Mouse (Mus musculus) testis, adult 2 months (tissue): ENCODE measurements around the gene Ctu2. TPM values are rescaled to one million over a fixed set of nuclear protein-coding genes. Genes with fewer than 3 reads are reported as not detected.
A peak's percentile ranks its signal among the peaks of the same experiment; 100 is the strongest.

Experiments used
- H3K27ac ChIP-seq: fragments of 200-500 bp; 2 replicates; pipeline ENCODE4 v1.5.1; 2012; ENCODE audit warnings: low read depth, low read length; ENCODE audit not compliant: control insufficient read depth, insufficient read depth
- H3K27me3 ChIP-seq: fragments of 200-500 bp; 2 replicates; pipeline ENCODE4 v1.6.1; 2012; ENCODE audit warnings: mild to moderate bottlenecking, low read length, moderate library complexity; ENCODE audit not compliant: control insufficient read depth, insufficient read depth
- H3K36me3 ChIP-seq: fragments of 200-500 bp; 2 replicates; pipeline ENCODE4 v1.6.1; 2012; ENCODE audit warnings: mild to moderate bottlenecking, low read length; ENCODE audit not compliant: control insufficient read depth, insufficient read depth
- H3K4me1 ChIP-seq: fragments of 200-500 bp; 2 replicates; pipeline ENCODE4 v1.6.1; 2012; ENCODE audit warnings: low read length; ENCODE audit not compliant: control insufficient read depth, insufficient read depth
- H3K4me3 ChIP-seq: fragments of 200-500 bp; 2 replicates; pipeline ENCODE4 v1.5.1; 2012; ENCODE audit warnings: low read depth, mild to moderate bottlenecking, low read length, moderate library complexity, mixed read lengths; ENCODE audit not compliant: control insufficient read depth
- CTCF ChIP-seq: fragments of 200-500 bp; IDR thresholded peaks from 2 replicates; pipeline ENCODE4 v1.5.1; 2012; ENCODE audit warnings: low read depth, mild to moderate bottlenecking, inconsistent platforms, low read length, moderate library complexity; ENCODE audit not compliant: control insufficient read depth, insufficient read depth, insufficient replicate concordance
- POLR2A ChIP-seq: fragments of 200-500 bp; IDR thresholded peaks from 2 replicates; pipeline ENCODE4 v1.6.1; 2012; ENCODE audit warnings: low read depth, mild to moderate bottlenecking, inconsistent platforms, low read length, moderate library complexity; ENCODE audit not compliant: control insufficient read depth
- polyA plus RNA-seq: library from polyadenylated mRNA; depleted of rRNA; stranded (reverse); fragments of >200 nt; gene quantifications from 2 replicates; pipeline ENCODE4 v1.2.3, GENCODE M21; 2012; rRNA removed

Gene Ctu2
- 29.3 and 37.7 TPM in 2 replicates for polyA plus RNA-seq

DNA sequence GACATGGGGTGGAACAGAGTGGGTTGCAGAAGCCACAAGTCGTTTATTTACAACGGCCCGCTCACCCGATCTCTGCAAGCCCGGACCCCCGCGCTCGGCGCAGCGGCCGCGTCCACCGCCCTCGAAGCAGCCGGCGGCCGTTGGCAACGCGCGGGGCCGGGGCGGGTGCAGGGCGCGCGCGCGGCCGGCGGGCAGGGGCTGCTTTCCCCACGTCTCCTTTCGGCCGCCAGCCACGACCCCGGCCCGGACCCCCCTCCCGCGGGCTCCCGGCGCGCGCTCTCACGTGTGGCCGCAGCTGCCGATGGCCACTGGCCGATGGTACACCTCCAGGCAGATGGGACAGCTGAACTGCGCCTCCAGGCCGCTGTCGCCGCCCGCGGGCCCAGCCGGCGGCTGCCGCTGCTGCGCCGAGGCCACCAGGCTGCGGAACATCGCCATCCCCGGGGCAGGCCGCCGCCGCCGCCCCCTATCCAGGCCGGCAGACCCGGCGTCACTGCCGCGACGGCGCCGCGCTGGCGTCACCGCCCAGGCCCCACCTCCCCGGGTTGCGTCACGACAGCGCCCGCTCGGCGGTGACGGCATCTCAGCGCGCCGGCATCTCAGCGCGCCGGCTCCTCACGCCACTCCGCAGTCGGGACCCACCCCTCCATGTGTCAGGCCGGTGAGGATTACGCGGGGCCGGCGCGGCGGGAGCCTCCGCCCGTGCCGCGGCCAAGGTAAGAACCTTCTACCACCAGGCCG is at the start of gene Ctu2, which contains the start of gene Rnf166:
Gene Ctu2, plus strand, starts transcription at position 564 of the 741 bp plus-strand sequence.
Gene Rnf166, minus strand, starts transcription at position 485 of the 741 bp plus-strand sequence.
- Histone ChIP-seq H3K4me3 (peak within 1 kb of the TSS; percentile 96), H3K27ac (peak within 1 kb of the TSS; percentile 92), H3K36me3 (peaks cover 3% of the 10 kb centered on the region), H3K27me3 (no peaks in the 10 kb centered on the region), H3K4me1 (peaks cover 14% of the 10 kb centered on the region)
- peak; percentile 83 for TF ChIP-seq POLR2A
- no peak for TF ChIP-seq CTCF

DNA sequence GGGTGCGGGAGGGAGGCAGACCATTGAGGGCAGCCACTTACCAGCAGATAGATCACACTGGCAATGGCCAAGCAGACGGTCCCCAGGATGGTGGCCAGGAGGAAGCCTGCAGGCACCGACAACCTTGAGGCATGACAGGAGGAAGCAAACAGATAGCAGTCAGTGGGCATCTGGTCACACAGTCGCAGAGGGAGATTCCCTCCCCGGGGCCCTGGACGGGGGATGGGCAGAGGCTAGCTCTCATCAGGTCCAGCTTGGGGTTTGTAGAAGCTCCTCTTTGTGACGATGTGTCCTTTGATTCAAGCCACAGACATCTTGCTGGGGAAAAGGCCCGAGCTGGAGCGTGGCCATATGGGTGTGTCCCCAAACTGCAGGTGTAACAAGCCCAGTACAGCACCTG is 49.8 kb upstream of the Ctu2 start:
- Histone ChIP-seq H3K27me3 (no peaks in the 10 kb centered on the region), H3K4me1 (peaks cover 7% of the 10 kb centered on the region), H3K4me3 (no peak overlapping the region), H3K36me3 (no peaks in the 10 kb centered on the region), H3K27ac (no peak overlapping the region)
- TF ChIP-seq POLR2A, result no peak

DNA sequence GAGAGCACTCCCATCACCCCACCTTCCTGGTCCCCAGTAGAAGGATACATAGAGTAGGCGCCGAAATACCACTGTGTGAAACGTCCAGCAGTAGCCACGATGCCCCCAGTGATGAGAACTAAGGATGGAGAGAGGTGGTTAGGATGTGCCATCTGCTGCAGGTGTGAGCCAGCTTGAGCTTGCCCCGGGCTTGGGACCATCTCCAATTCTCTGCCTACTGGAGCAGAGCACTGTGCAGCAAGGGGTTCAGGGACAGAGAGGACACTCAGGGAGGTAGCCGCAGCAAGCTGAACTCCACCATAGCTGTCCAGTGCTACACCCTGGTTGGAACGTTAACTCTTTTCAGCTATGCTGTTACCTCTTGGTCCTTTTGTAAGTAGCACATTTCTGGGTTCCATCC is 48.3 kb upstream of the Ctu2 start:
- TF ChIP-seq POLR2A (no peak), CTCF (no peak)
- no peaks in the 10 kb centered on the region; the same call in 1 of the 2 replicates for H3K27me3 ChIP-seq
- H3K36me3 ChIP-seq, result no peaks in the 10 kb centered on the region
- H3K4me3 ChIP-seq, result no peak overlapping the region
- no peak overlapping the region for H3K27ac ChIP-seq
- H3K4me1 ChIP-seq, result peaks cover 15% of the 10 kb centered on the region

DNA sequence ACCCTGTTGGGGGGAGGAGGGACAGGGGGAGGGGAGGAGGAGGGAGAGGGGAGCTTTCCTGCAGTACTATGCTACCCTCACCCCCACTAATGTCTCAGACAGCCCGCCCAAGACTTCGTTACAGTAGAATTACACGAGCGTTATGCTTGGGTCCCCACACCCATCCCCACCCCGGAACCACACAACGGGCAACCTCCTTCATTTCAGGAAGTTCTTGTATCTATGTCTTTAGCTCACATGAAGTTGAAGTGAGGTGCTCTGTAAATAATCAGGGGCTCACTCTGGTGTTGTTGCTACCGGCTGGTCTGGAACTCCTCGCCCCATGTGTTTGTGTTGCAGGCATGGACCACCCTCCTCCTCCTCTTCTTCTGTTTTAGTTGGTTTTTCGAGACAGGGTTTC is 47.8 kb upstream of the Ctu2 start:
- no peaks in the 10 kb centered on the region; the same call in 1 of the 2 replicates for H3K27me3 ChIP-seq
- H3K36me3 ChIP-seq, result no peaks in the 10 kb centered on the region
- no peak overlapping the region for H3K27ac ChIP-seq
- H3K4me1 ChIP-seq, result peaks cover 20% of the 10 kb centered on the region
- no peak overlapping the region for H3K4me3 ChIP-seq
- TF ChIP-seq POLR2A, result no peak
- TF ChIP-seq CTCF, result no peak

DNA sequence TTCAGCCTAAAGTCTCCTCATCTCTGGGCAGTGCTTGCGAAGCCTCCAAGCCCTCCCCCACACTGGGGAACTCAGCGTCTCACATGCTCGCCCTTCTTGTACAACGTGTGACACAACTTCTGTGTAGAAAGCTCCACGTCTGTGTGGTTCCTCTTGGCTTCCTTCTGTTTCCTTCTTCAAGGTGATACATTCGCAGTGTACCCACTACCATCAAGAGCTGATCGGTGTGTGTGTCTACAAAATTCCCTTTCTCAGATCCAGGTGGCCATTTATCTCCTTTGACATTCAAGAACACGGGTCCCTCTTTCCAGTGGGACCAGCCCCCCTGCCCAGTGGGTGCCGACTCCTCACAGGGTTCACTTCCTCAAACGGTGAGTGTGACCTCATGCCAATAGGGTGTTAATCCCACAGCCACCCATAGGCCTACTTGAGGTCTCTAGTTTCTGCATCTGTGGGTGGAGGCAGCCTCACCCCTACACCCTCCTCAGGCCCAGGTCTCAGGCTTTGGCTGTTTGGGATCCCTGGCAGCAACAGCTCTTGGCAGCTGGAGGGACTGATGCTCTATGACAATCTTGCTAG is 45.8 kb upstream of the Ctu2 start:
- TF ChIP-seq CTCF, result no peak
- no peak for TF ChIP-seq POLR2A
- Histone ChIP-seq H3K27ac (no peak overlapping the region), H3K27me3 (no peaks in the 10 kb centered on the region; the same call in 1 of the 2 replicates), H3K4me1 (peaks cover 22% of the 10 kb centered on the region), H3K4me3 (no peak overlapping the region), H3K36me3 (no peaks in the 10 kb centered on the region)

DNA sequence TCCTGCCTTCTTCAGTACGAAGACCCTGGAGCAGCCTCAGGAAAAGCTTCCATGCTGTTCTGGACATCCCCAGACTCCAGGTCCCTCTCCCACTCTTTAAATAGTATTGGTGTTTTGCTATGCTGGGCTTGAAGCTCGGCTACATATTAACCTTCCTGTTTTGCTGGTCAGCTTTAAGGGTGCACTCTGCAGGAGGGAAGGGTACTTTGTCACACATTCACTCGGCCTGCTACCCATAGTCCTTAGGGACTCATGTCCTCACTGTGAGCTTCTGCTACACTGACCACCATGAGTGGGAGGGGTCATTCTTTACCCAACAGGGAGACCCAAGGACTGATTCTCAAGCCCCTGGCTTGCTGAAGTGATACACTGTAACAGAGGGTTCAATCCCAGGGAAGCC is 45.3 kb upstream of the Ctu2 start:
- peaks cover 22% of the 10 kb centered on the region for H3K4me1 ChIP-seq
- TF ChIP-seq POLR2A (no peak), CTCF (no peak)

DNA sequence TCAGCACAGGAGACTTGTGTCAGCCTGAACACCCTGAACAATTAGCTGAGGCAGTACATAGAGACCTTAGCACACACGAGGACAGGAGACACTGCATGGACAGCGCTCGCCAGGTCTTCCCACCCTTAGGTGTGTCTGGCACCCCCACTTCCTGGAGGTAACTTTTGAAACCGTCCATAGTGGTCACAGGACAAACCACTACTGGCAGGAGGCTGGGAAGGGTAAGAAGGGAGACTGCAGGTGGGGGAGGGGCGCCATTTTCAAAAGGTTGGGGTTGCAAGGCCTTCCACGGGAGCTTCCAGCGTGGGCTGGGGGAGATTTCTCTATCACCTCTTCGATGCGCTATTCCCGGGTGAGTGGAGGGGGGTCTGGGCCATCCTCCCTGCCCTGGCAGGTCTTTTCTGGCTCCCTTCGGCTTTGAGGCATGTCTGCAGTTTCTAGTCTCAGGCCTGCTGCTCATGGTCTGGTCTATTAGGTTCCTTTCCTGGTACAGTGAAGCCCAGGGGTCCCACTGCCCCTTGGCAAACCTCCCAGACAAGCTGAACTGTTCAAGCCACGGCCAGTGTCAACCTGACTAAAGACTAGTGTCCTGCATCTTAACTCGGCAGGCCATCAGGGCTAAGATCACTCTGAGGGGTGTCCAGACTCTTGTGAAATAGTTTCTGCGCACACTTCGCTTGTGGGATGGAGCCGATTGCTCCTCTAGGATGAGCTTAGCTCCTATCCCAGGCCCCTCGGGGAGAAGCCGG is 44.1 kb upstream of the Ctu2 start:
- Histone ChIP-seq H3K27ac (peak overlapping the region; percentile 3; the same call in 1 of the 2 replicates), H3K36me3 (no peaks in the 10 kb centered on the region), H3K4me3 (peak overlapping the region; percentile 49), H3K27me3 (no peaks in the 10 kb centered on the region; the same call in 1 of the 2 replicates), H3K4me1 (peaks cover 22% of the 10 kb centered on the region)
- TF ChIP-seq POLR2A, result no peak
- no peak for TF ChIP-seq CTCF

More for the DNA sequence above, 45.3 kb upstream of the Ctu2 start:
- H3K4me3 ChIP-seq, result no peak overlapping the region
- H3K27ac ChIP-seq, result no peak overlapping the region
- H3K27me3 ChIP-seq, result no peaks in the 10 kb centered on the region; the same call in 1 of the 2 replicates
- H3K36me3 ChIP-seq, result no peaks in the 10 kb centered on the region
